Mouse (Mus musculus) right cerebral cortex, adult 18-20 months (tissue): ENCODE results near the gene Magi2.
"Not testable (repeated sequence)": the region's sequence is repeated elsewhere in the genome, so short reads cannot be mapped to it uniquely, and the experiment has no call there.

Experiments
- DNase-seq: peaks from one replicate; pipeline ENCODE4 v3.0.0; 2022; ENCODE audit warnings: mixed read lengths

Gene Magi2

GRCm38 (mm10) chr5:20676193-20676871 lies 1449.5 kb downstream of the Magi2 start:
- DNase-seq, result peak; percentile 42

GRCm38 (mm10) chr5:20677246-20677645 lies 1450.4 kb downstream of the Magi2 start:
- no peak for DNase-seq

- DNase-seq, result no peak
Measured at GRCm38 (mm10) chr5:20678573-20678972, 1451.7 kb downstream of the Magi2 start.

GRCm38 (mm10) chr5:20679920-20680319 lies 1453.1 kb downstream of the Magi2 start:
- no peak for DNase-seq

- peak; percentile 83 for DNase-seq
Measured at GRCm38 (mm10) chr5:20680833-20681530, 1454.1 kb downstream of the Magi2 start.

GRCm38 (mm10) chr5:20681660-20682059 lies 1454.8 kb downstream of the Magi2 start:
- no peak for DNase-seq

GRCm38 (mm10) chr5:20682208-20682607 lies 1455.4 kb downstream of the Magi2 start:
- DNase-seq, result no peak

GRCm38 (mm10) chr5:20684112-20684511 lies 1457.3 kb downstream of the Magi2 start:
- DNase-seq, result no peak

- DNase-seq, result no peak
Measured at GRCm38 (mm10) chr5:20692230-20692629, 1465.4 kb downstream of the Magi2 start.

GRCm38 (mm10) chr5:20699116-20699515 lies 1472.3 kb downstream of the Magi2 start:
- DNase-seq, result no peak

GRCm38 (mm10) chr5:20701483-20702421 lies 1474.9 kb downstream of the Magi2 start:
- peak; percentile 92 for DNase-seq

- peak; percentile 58 for DNase-seq
Measured at GRCm38 (mm10) chr5:20702480-20703303, 1475.9 kb downstream of the Magi2 start.

GRCm38 (mm10) chr5:20703304-20703700 lies 1476.5 kb downstream of the Magi2 start:
- DNase-seq, result no peak

- DNase-seq, result no peak
Measured at GRCm38 (mm10) chr5:20703971-20704575, 1477.2 kb downstream of the Magi2 start.

GRCm38 (mm10) chr5:20704886-20705285 lies 1478.0 kb downstream of the Magi2 start:
- DNase-seq, result no peak

GRCm38 (mm10) chr5:20706322-20707282 lies 1479.8 kb downstream of the Magi2 start:
- not testable (repeated sequence) for DNase-seq

GRCm38 (mm10) chr5:20710845-20711244 lies 1484.0 kb downstream of the Magi2 start:
- DNase-seq, result not testable (repeated sequence)

- DNase-seq, result not testable (repeated sequence)
Measured at GRCm38 (mm10) chr5:20714619-20715018, 1487.8 kb downstream of the Magi2 start.

- not testable (repeated sequence) for DNase-seq
Measured at GRCm38 (mm10) chr5:20715980-20716379, 1489.1 kb downstream of the Magi2 start.

- no peak for DNase-seq
Measured at GRCm38 (mm10) chr5:20720201-20720900, 1493.5 kb downstream of the Magi2 start.
